Mouse (Mus musculus): ENCODE data around the gene Gmds. TPM values are rescaled to one million over a fixed set of nuclear protein-coding genes. Genes with fewer than 3 reads are reported as not detected.

The Gmds gene
- polyA plus RNA-seq, 1 experiment from 2014 or later, result 69.0 TPM

DNA sequence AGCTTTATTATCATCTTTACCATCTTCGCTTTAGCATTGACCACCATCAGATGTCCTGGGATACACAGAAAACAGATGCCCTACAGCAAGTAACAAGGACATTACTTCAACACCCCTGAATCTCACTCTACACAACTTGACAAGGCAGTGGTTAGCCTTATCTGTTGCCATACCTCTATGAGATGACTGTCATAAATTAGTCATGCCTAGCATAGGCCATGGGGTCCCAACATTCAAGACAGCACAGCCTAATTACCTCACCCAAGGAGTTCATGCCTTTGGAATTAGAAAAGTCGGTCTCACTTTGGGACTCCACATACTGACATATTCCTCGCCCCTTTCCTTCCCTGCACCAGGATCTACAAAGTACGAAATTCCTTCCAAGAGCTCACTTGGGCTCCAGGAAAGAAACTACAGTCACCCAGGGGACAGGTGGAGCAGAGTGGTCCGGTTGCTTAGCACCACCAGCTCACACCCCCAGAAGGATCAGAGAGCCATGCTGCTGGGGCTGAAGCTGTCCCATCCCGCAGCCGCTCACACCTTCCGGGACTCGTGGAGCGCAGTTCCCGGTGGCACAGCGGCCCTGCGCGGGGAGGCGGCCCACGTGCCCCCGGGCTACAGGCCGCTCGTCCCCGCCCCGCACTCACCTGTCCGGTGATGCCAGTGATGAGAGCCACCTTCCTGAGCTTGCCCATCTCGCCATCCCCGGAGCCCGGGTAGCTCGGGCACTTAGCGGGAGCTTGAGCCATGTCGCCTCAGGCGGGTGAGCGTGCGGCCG, 616 bp downstream of the Gmds start:
- Histone ChIP-seq H3K4me1 (ENCODE audit: control insufficient read depth, insufficient read depth, low read length) (peaks cover 10% of the 10 kb centered on the region), H3K36me3 (ENCODE audit: control insufficient read depth, insufficient read depth, low read length) (no peaks in the 10 kb centered on the region), H3K9ac (ENCODE audit: low read length) (peak overlapping the region; percentile 87), H3K9me3 (replicated peaks; ENCODE audit: control insufficient read depth, low read length) (no peaks in the 10 kb centered on the region), H3K27ac (ENCODE audit: low read length) (peak overlapping the region; percentile 29; the same call in 1 of the 2 replicates), H3K27me3 (ENCODE audit: control insufficient read depth, insufficient read depth, low read length) (no peaks in the 10 kb centered on the region), H3K4me3 (replicated peaks; ENCODE audit: low read length) (peak overlapping the region; percentile 78), H3K4me2 (ENCODE audit: low read depth, low read length) (peak overlapping the region; percentile 77)
- 4% methylated on average over 32 of the region's 32 CpGs for WGBS
- no peak for ATAC-seq (ENCODE audit: insufficient read depth, low FRiP score)

DNA sequence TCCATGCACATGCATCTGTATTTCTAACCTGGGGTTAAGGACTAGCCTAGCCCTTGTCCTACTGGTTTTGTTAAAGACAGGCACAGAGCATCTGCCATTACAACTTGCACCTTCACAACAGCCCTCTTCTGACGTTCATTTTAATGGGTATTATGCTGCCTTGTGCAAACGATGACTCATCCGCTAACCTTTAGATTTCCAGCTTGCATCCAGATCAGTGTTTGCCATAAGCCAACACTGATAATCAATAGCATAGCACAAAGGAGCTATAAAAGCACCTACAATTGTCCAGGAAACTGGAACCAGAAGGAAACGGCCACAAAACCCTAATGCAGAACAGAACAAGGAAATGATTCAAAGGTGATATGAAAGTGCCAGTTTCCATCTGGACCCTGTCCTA, 20.2 kb downstream of the Gmds start:
- H3K27ac ChIP-seq (ENCODE audit: low read length), result peak overlapping the region; percentile 12; the same call in 1 of the 2 replicates
- H3K4me1 ChIP-seq (ENCODE audit: control insufficient read depth, insufficient read depth, low read length), result 0 out of 2 replicates have a peak, but pooled peaks cover 3% of the 10 kb centered on the region
- H3K9me3 ChIP-seq (replicated peaks; ENCODE audit: control insufficient read depth, low read length), result no peaks in the 10 kb centered on the region
- no peaks in the 10 kb centered on the region for H3K27me3 ChIP-seq (ENCODE audit: control insufficient read depth, insufficient read depth, low read length)
- peak; percentile 75; the same call in 1 of the 2 replicates for ATAC-seq (ENCODE audit: insufficient read depth, low FRiP score)
- no peak overlapping the region for H3K9ac ChIP-seq (ENCODE audit: low read length)
- H3K4me2 ChIP-seq (ENCODE audit: low read depth, low read length), result no peak overlapping the region
- 60% methylated on average over 4 of the region's 4 CpGs for WGBS
- no peaks in the 10 kb centered on the region for H3K36me3 ChIP-seq (ENCODE audit: control insufficient read depth, insufficient read depth, low read length)
- no peak overlapping the region for H3K4me3 ChIP-seq (replicated peaks; ENCODE audit: low read length)

GRCm38 (mm10) chr13:32317354-32317753, 21.2 kb downstream of the Gmds start:
- WGBS, result 71% methylated on average over 3 of the region's 3 CpGs

GRCm38 (mm10) chr13:32312663-32313062, 25.9 kb downstream of the Gmds start:
- ATAC-seq (ENCODE audit: insufficient read depth, low FRiP score), result no peak
- no peak overlapping the region for H3K4me2 ChIP-seq (ENCODE audit: low read depth, low read length)
- H3K36me3 ChIP-seq (ENCODE audit: control insufficient read depth, insufficient read depth, low read length), result no peaks in the 10 kb centered on the region
- H3K27me3 ChIP-seq (ENCODE audit: control insufficient read depth, insufficient read depth, low read length), result no peaks in the 10 kb centered on the region
- no peaks in the 10 kb centered on the region for H3K4me1 ChIP-seq (ENCODE audit: control insufficient read depth, insufficient read depth, low read length)
- no peaks in the 10 kb centered on the region for H3K9me3 ChIP-seq (replicated peaks; ENCODE audit: control insufficient read depth, low read length)
- H3K4me3 ChIP-seq (replicated peaks; ENCODE audit: low read length), result no peak overlapping the region
- no peak overlapping the region for H3K27ac ChIP-seq (ENCODE audit: low read length)
- 77% methylated on average over 3 of the region's 3 CpGs for WGBS
- no peak overlapping the region for H3K9ac ChIP-seq (ENCODE audit: low read length)

More at GRCm38 (mm10) chr13:32317354-32317753, 21.2 kb downstream of the Gmds start:
- H3K27me3 ChIP-seq (ENCODE audit: control insufficient read depth, insufficient read depth, low read length), result no peaks in the 10 kb centered on the region
- H3K4me1 ChIP-seq (ENCODE audit: control insufficient read depth, insufficient read depth, low read length), result 0 out of 2 replicates have a peak, but pooled peaks cover 3% of the 10 kb centered on the region
- ATAC-seq (ENCODE audit: insufficient read depth, low FRiP score), result no peak
- H3K9ac ChIP-seq (ENCODE audit: low read length), result no peak overlapping the region
- H3K9me3 ChIP-seq (replicated peaks; ENCODE audit: control insufficient read depth, low read length), result no peaks in the 10 kb centered on the region
- no peak overlapping the region for H3K27ac ChIP-seq (ENCODE audit: low read length)
- no peaks in the 10 kb centered on the region for H3K36me3 ChIP-seq (ENCODE audit: control insufficient read depth, insufficient read depth, low read length)
- H3K4me2 ChIP-seq (ENCODE audit: low read depth, low read length), result no peak overlapping the region
- H3K4me3 ChIP-seq (replicated peaks; ENCODE audit: low read length), result no peak overlapping the region

DNA sequence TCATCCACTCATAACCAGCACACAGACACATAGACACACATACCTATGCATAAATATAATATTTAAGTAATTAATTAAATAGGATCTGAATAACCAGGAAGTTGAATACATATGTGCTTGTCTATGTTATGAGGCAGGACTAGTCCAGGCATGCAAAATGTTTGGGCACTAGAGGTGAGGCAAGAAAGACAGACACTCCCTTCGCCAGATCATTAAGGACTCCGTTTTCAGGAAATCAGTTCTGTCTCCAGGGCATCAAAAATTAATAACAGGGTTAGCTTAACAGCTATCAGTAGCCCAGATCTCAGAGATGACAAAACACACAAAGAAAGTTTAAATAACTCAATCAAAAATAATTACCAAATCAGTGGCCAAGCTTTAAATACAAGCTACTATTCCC, 27.1 kb downstream of the Gmds start:
- H3K4me2 ChIP-seq (ENCODE audit: low read depth, low read length), result no peak overlapping the region
- no peaks in the 10 kb centered on the region for H3K9me3 ChIP-seq (replicated peaks; ENCODE audit: control insufficient read depth, low read length)
- no peak overlapping the region for H3K27ac ChIP-seq (ENCODE audit: low read length)
- WGBS, result 77% methylated on average over 2 of the region's 2 CpGs
- H3K4me3 ChIP-seq (replicated peaks; ENCODE audit: low read length), result no peak overlapping the region
- ATAC-seq (ENCODE audit: insufficient read depth, low FRiP score), result no peak
- H3K36me3 ChIP-seq (ENCODE audit: control insufficient read depth, insufficient read depth, low read length), result no peaks in the 10 kb centered on the region
- no peaks in the 10 kb centered on the region for H3K4me1 ChIP-seq (ENCODE audit: control insufficient read depth, insufficient read depth, low read length)
- H3K9ac ChIP-seq (ENCODE audit: low read length), result no peak overlapping the region
- H3K27me3 ChIP-seq (ENCODE audit: control insufficient read depth, insufficient read depth, low read length), result no peaks in the 10 kb centered on the region

DNA sequence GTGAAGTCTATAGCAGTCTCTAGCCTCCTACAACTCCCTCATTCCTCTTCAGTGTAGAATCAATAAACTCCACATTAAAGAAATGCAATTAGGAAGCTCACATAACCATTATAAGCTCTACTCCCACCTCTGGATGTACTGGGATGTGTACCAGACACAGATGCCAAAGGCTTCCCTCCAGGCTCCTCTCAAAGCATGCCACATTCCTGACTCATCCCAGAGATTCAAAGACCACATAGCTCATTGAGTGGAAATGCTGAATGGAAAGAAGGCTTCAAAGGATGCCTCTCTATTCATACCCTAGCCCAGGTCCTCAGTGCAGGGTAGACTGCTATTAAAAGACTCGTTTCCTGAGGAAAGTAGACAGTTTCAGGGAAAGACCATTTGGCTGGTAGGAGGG, 40.1 kb downstream of the Gmds start:
- Histone ChIP-seq H3K27ac (ENCODE audit: low read length) (no peak overlapping the region), H3K9ac (ENCODE audit: low read length) (no peak overlapping the region), H3K4me2 (ENCODE audit: low read depth, low read length) (no peak overlapping the region), H3K27me3 (ENCODE audit: control insufficient read depth, insufficient read depth, low read length) (no peaks in the 10 kb centered on the region), H3K4me3 (replicated peaks; ENCODE audit: low read length) (no peak overlapping the region), H3K4me1 (ENCODE audit: control insufficient read depth, insufficient read depth, low read length) (no peaks in the 10 kb centered on the region), H3K9me3 (replicated peaks; ENCODE audit: control insufficient read depth, low read length) (no peaks in the 10 kb centered on the region), H3K36me3 (ENCODE audit: control insufficient read depth, insufficient read depth, low read length) (no peaks in the 10 kb centered on the region)
- whole genome bisulfite sequencing, result 45% methylated on average over 1 of the region's 1 CpGs
- ATAC-seq (ENCODE audit: insufficient read depth, low FRiP score), result no peak

DNA sequence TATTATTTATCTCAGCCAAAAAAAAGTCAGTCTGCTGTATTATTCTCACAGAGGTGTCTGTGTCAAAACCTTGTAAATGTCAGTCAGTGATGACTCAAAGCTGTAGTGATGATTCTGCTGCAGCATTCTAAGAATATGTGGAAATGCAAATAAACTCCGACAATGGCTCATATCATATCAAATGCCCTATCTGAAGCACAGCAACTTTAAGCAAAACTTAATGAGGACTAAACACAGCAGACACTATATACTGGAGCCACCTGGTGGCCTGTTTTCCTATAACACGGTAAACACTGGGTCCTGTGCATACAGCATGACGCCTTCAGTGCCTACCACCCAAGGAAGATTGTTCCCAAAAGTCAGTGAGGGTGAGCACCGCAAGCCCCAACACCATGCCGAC, 41.1 kb downstream of the Gmds start:
- 50% methylated on average over 5 of the region's 5 CpGs for WGBS
- no peak overlapping the region for H3K27ac ChIP-seq (ENCODE audit: low read length)
- ATAC-seq (ENCODE audit: insufficient read depth, low FRiP score), result no peak
- H3K4me1 ChIP-seq (ENCODE audit: control insufficient read depth, insufficient read depth, low read length), result no peaks in the 10 kb centered on the region
- no peaks in the 10 kb centered on the region for H3K27me3 ChIP-seq (ENCODE audit: control insufficient read depth, insufficient read depth, low read length)
- no peaks in the 10 kb centered on the region for H3K36me3 ChIP-seq (ENCODE audit: control insufficient read depth, insufficient read depth, low read length)
- no peak overlapping the region for H3K9ac ChIP-seq (ENCODE audit: low read length)
- H3K4me3 ChIP-seq (replicated peaks; ENCODE audit: low read length), result no peak overlapping the region
- no peak overlapping the region for H3K4me2 ChIP-seq (ENCODE audit: low read depth, low read length)
- no peaks in the 10 kb centered on the region for H3K9me3 ChIP-seq (replicated peaks; ENCODE audit: control insufficient read depth, low read length)

- no peak for ATAC-seq (ENCODE audit: insufficient read depth, low FRiP score)
- H3K9ac ChIP-seq (ENCODE audit: low read length), result no peak overlapping the region
- no peak overlapping the region for H3K4me3 ChIP-seq (replicated peaks; ENCODE audit: low read length)
- no peak overlapping the region for H3K27ac ChIP-seq (ENCODE audit: low read length)
- WGBS, result 67% methylated on average over 3 of the region's 3 CpGs
- no peaks in the 10 kb centered on the region for H3K4me1 ChIP-seq (ENCODE audit: control insufficient read depth, insufficient read depth, low read length)
- H3K4me2 ChIP-seq (ENCODE audit: low read depth, low read length), result no peak overlapping the region
- no peaks in the 10 kb centered on the region for H3K27me3 ChIP-seq (ENCODE audit: control insufficient read depth, insufficient read depth, low read length)
- no peaks in the 10 kb centered on the region for H3K36me3 ChIP-seq (ENCODE audit: control insufficient read depth, insufficient read depth, low read length)
- H3K9me3 ChIP-seq (replicated peaks; ENCODE audit: control insufficient read depth, low read length), result 0 out of 2 replicates have a peak, but pooled peaks cover 2% of the 10 kb centered on the region
Measured at GRCm38 (mm10) chr13:32294416-32295195, 43.9 kb downstream of the Gmds start.

- Histone ChIP-seq H3K4me2 (ENCODE audit: low read depth, low read length) (no peak overlapping the region), H3K4me3 (replicated peaks; ENCODE audit: low read length) (no peak overlapping the region), H3K9me3 (replicated peaks; ENCODE audit: control insufficient read depth, low read length) (no peaks in the 10 kb centered on the region), H3K36me3 (ENCODE audit: control insufficient read depth, insufficient read depth, low read length) (no peaks in the 10 kb centered on the region), H3K9ac (ENCODE audit: low read length) (no peak overlapping the region), H3K27me3 (ENCODE audit: control insufficient read depth, insufficient read depth, low read length) (no peaks in the 10 kb centered on the region), H3K27ac (ENCODE audit: low read length) (no peak overlapping the region), H3K4me1 (ENCODE audit: control insufficient read depth, insufficient read depth, low read length) (no peaks in the 10 kb centered on the region)
- no peak for ATAC-seq (ENCODE audit: insufficient read depth, low FRiP score)
- WGBS, result 90% methylated on average over 2 of the region's 2 CpGs
Measured at GRCm38 (mm10) chr13:32272937-32273496, 65.5 kb downstream of the Gmds start.

Measured in stomach, embryonic 16.5 days (tissue).